In the genomic region with DNA sequence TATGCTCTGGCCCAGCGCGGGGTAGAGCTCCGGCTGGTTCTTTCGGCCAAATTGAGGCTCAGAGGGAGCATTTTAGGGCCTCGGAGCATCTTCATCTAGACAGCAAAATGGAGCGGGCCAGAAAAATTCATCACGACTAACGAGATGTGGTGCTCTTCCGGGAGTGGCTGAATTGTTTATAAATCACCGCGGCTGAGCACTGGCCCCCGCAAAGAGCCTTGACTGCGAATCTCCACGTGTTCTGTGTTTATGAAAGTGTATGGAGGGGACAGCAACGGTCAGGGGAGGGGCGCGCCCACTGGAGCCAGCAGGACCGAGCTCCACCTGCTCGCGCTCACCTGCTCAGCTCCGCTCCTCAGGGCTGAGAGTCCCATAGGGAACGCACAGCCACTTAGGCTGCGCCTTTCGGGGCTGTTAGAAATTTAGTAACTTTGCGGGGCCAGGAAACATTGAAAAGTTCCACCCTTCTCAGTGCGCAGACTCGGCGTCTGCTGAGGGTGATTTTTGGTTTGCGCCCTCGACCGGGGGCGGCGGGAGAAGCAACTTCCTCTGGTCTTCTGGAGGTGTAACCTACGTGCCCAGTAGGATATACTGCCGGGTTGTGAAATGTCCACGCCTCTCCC, we compare ENCODE assay signal across 7 mouse cellular contexts. TPM values are rescaled to one million over a fixed set of nuclear protein-coding genes. Genes with fewer than 3 reads are reported as not detected.
DNase-seq lines count a peak whose midpoint lies in the region; ATAC-seq lines count a peak whose summit lies in the region.

No protein-coding gene starts in this region.

- H3K27me3 ChIP-seq in lung, embryonic 15.5 days: peaks cover 97% of the 10 kb centered on the region
- H3K27me3 ChIP-seq in embryonic facial prominence, embryonic 15.5 days: peaks cover 91% of the 10 kb centered on the region
- peaks cover 99% of the 10 kb centered on the region for H3K27me3 ChIP-seq in intestine, embryonic 14.5 days (replicated peaks; ENCODE audit: control insufficient read depth, insufficient read depth, low read length)
- no peaks in the 10 kb centered on the region for H3K27me3 ChIP-seq in midbrain, embryonic 14.5 days (ENCODE audit: control insufficient read depth, insufficient read depth, low read length)

- H3K9me3 ChIP-seq in lung, embryonic 15.5 days: no peaks in the 10 kb centered on the region
- H3K9me3 ChIP-seq in embryonic facial prominence, embryonic 15.5 days (replicated peaks): no peaks in the 10 kb centered on the region
- no peaks in the 10 kb centered on the region for H3K9me3 ChIP-seq in intestine, embryonic 14.5 days (ENCODE audit: control insufficient read depth, low read length)
- H3K9me3 ChIP-seq in midbrain, embryonic 14.5 days (ENCODE audit: control insufficient read depth, low read length): no peaks in the 10 kb centered on the region

- H3K36me3 ChIP-seq in lung, embryonic 15.5 days: no peaks in the 10 kb centered on the region
- no peaks in the 10 kb centered on the region for H3K36me3 ChIP-seq in embryonic facial prominence, embryonic 15.5 days
- no peaks in the 10 kb centered on the region for H3K36me3 ChIP-seq in intestine, embryonic 14.5 days (ENCODE audit: control insufficient read depth, insufficient read depth, low read length)
- no peaks in the 10 kb centered on the region for H3K36me3 ChIP-seq in midbrain, embryonic 14.5 days (ENCODE audit: control insufficient read depth, insufficient read depth, low read length)

- H3K4me3 ChIP-seq in lung, embryonic 15.5 days: peak overlapping the region; percentile 34
- peak overlapping the region; percentile 45 for H3K4me3 ChIP-seq in embryonic facial prominence, embryonic 15.5 days (replicated peaks)
- peak overlapping the region; percentile 33 for H3K4me3 ChIP-seq in intestine, embryonic 14.5 days (ENCODE audit: low read depth, low read length)
- H3K4me3 ChIP-seq in midbrain, embryonic 14.5 days (replicated peaks; ENCODE audit: low read depth, low read length): peak overlapping the region; percentile 96

- peaks cover 38% of the 10 kb centered on the region for H3K4me1 ChIP-seq in lung, embryonic 15.5 days
- H3K4me1 ChIP-seq in embryonic facial prominence, embryonic 15.5 days: peaks cover 51% of the 10 kb centered on the region
- H3K4me1 ChIP-seq in intestine, embryonic 14.5 days (replicated peaks; ENCODE audit: control insufficient read depth, insufficient read depth, low read length): peaks cover 14% of the 10 kb centered on the region; the same call in 1 of the 2 replicates
- 0 out of 2 replicates have a peak, but pooled peaks cover 3% of the 10 kb centered on the region for H3K4me1 ChIP-seq in midbrain, embryonic 14.5 days (ENCODE audit: control insufficient read depth, insufficient read depth, low read length)

- ATAC-seq in lung, embryonic 15.5 days (ENCODE audit: borderline replicate concordance, extremely low read depth, low FRiP score, low TSS enrichment): no peak
- ATAC-seq in embryonic facial prominence, embryonic 15.5 days (ENCODE audit: insufficient number of reproducible peaks, low FRiP score, low TSS enrichment, low read depth): no peak
- ATAC-seq in intestine, embryonic 14.5 days (replicated peaks; ENCODE audit: low FRiP score, low TSS enrichment, low read depth): no peak
- ATAC-seq in midbrain, embryonic 14.5 days (ENCODE audit: low FRiP score, low TSS enrichment): no peak

- no peak for DNase-seq in lung, postnatal 36 days
- peak; percentile 62 for DNase-seq in intestine, embryonic 14.5 days (ENCODE audit: low spot score)
- DNase-seq in midbrain, embryonic 14.5 days: peak; percentile 78
- DNase-seq in gastrocnemius, postnatal 14 days: no peak
- DNase-seq in lung, postnatal 25 days (ENCODE audit: low spot score): no peak

- WGBS in lung, embryonic 15.5 days: under 1% methylated on average over 36 of the region's 36 CpGs
- under 1% methylated on average over 36 of the region's 36 CpGs for WGBS in embryonic facial prominence, embryonic 15.5 days
- WGBS in intestine, embryonic 14.5 days: under 1% methylated on average over 36 of the region's 36 CpGs
- under 1% methylated on average over 36 of the region's 36 CpGs for WGBS in midbrain, embryonic 14.5 days

- H3K27ac ChIP-seq in lung, embryonic 15.5 days: no peak overlapping the region
- no peak overlapping the region for H3K27ac ChIP-seq in embryonic facial prominence, embryonic 15.5 days (replicated peaks)
- H3K27ac ChIP-seq in intestine, embryonic 14.5 days (ENCODE audit: low read depth): no peak overlapping the region
- H3K27ac ChIP-seq in midbrain, embryonic 14.5 days (replicated peaks; ENCODE audit: low read depth, low read length): peak overlapping the region; percentile 100

- peak overlapping the region; percentile 77 for H3K4me2 ChIP-seq in lung, embryonic 15.5 days
- peak overlapping the region; percentile 86 for H3K4me2 ChIP-seq in embryonic facial prominence, embryonic 15.5 days (replicated peaks)
- peak overlapping the region; percentile 73 for H3K4me2 ChIP-seq in intestine, embryonic 14.5 days (ENCODE audit: low read length)
- peak overlapping the region; percentile 98 for H3K4me2 ChIP-seq in midbrain, embryonic 14.5 days (ENCODE audit: low read length)

- no peak overlapping the region for H3K9ac ChIP-seq in lung, embryonic 15.5 days
- H3K9ac ChIP-seq in embryonic facial prominence, embryonic 15.5 days: no peak overlapping the region
- no peak overlapping the region for H3K9ac ChIP-seq in intestine, embryonic 14.5 days (ENCODE audit: low read length)
- H3K9ac ChIP-seq in midbrain, embryonic 14.5 days (replicated peaks; ENCODE audit: low read length): peak overlapping the region; percentile 76

- intact Hi-C loops in gastrocnemius, postnatal 14 days (cut with DNase I; ENCODE audit: low total_unique reads): no loop called here

RNA-seq across cellular contexts. Expression of a gene that starts 2.0 kb away (rescaled TPM):
- polyA plus RNA-seq in lung, embryonic 15.5 days (2015; fragmentation: Nextera tagmentation; extraction: Ambion mirVana): 0.05 and 0.06 TPM in 2 replicates
- 0.11 and 0.29 TPM in 2 replicates for polyA plus RNA-seq in embryonic facial prominence, embryonic 15.5 days (2015; fragmentation: Nextera tagmentation; extraction: Ambion mirVana)
- not detected in 2 replicates for polyA plus RNA-seq in intestine, embryonic 14.5 days (2014; fragmentation: Nextera tagmentation; extraction: Ambion mirVana)
- 46.9 and 58.4 TPM in 2 replicates for polyA plus RNA-seq in midbrain, embryonic 14.5 days (2014; fragmentation: Nextera tagmentation; extraction: Ambion mirVana)
- total RNA-seq in gastrocnemius, postnatal 14 days (2021): under 1 TPM; 0.13 to 0.14 TPM

Comparison
In these comparisons a context has a peak if more than half of its experiments do, and no peak if none do; other contexts are left out.
1. H3K4me3 ChIP-seq: peak in every context shown above with its lines; median percentile 96 in midbrain, embryonic 14.5 days; 45 in embryonic facial prominence, embryonic 15.5 days; 34 in lung, embryonic 15.5 days; 33 in intestine, embryonic 14.5 days.
2. DNase-seq: peak in intestine, embryonic 14.5 days (single experiment) and midbrain, embryonic 14.5 days (single experiment); none in lung, postnatal 36 days (single experiment), gastrocnemius, postnatal 14 days (single experiment) and lung, postnatal 25 days (single experiment).
3. RNA of a gene that starts 2.0 kb away (polyA plus RNA-seq): 46.9 to 58.4 TPM in midbrain, embryonic 14.5 days; 0.11 to 0.29 TPM in embryonic facial prominence, embryonic 15.5 days, 0.05 to 0.06 TPM in lung, embryonic 15.5 days and not detected in intestine, embryonic 14.5 days; every median in the first group is over 10 times any median in the second.
4. Peak in every context shown above with its lines, with median percentiles within 50 percentile points of each other: H3K4me2 ChIP-seq.